ENCODE assay signal across 23 mouse cellular contexts in genomic region chr4:115748181-115748580, GRCm38 (mm10). TPM values are rescaled to one million over a fixed set of nuclear protein-coding genes. Genes with fewer than 3 reads are reported as not detected.
"Had no signal": no experiment of that assay in that cellular context is flagged by ENCODE, and none has a peak within 500 bp of the region (broad histone marks: within the 10 kb centered on the region; RNA-seq: fewer than 3 reads in every experiment).

No protein-coding gene starts in this region.

- H3K27ac ChIP-seq: liver, embryonic 15.5 days; lung, embryonic 15.5 days; macrophage; midbrain, embryonic 13.5 days; midbrain, embryonic 15.5 days; neural tube, embryonic 12.5 days; stomach, embryonic 15.5 days; stomach, postnatal 0 days had no signal

- DNase-seq: liver, postnatal 0 days; lung, adult 2 months; lung, postnatal 14 days; lung, postnatal 36 days; right cerebral cortex, adult 18-20 months; right cerebral cortex, postnatal 25 days; right cerebral cortex, postnatal 4 days; thymus, adult 18-20 months; thymus, postnatal 14 days; thymus, postnatal 4 days had no signal

- H3K4me1 ChIP-seq: lung, embryonic 15.5 days; midbrain, embryonic 13.5 days; midbrain, embryonic 15.5 days; neural tube, embryonic 12.5 days; stomach, embryonic 15.5 days had no signal

- ATAC-seq: liver, postnatal 0 days; lung, postnatal 0 days; midbrain, embryonic 13.5 days; midbrain, embryonic 15.5 days had no signal

- H3K9me3 ChIP-seq: liver, embryonic 15.5 days; lung, embryonic 15.5 days; megakaryocyte, embryonic 14.5 days; midbrain, embryonic 13.5 days; midbrain, embryonic 15.5 days; neural tube, embryonic 12.5 days; stomach, embryonic 15.5 days had no signal

- H3K9ac ChIP-seq: liver, embryonic 15.5 days; liver, postnatal 0 days; lung, embryonic 15.5 days; midbrain, embryonic 13.5 days; midbrain, embryonic 15.5 days; neural tube, embryonic 12.5 days; stomach, embryonic 15.5 days had no signal

- H3K4me3 ChIP-seq: liver, embryonic 15.5 days; lung, embryonic 15.5 days; megakaryocyte, embryonic 14.5 days; midbrain, embryonic 13.5 days; midbrain, embryonic 15.5 days; neural tube, embryonic 12.5 days; stomach, embryonic 15.5 days had no signal

- H3K27me3 ChIP-seq: liver, embryonic 15.5 days; lung, embryonic 15.5 days; megakaryocyte, embryonic 14.5 days; midbrain, embryonic 13.5 days; midbrain, embryonic 15.5 days; neural tube, embryonic 12.5 days; stomach, embryonic 15.5 days had no signal

- H3K4me2 ChIP-seq: liver, embryonic 15.5 days; lung, embryonic 15.5 days; midbrain, embryonic 11.5 days; midbrain, embryonic 13.5 days; midbrain, embryonic 15.5 days; neural tube, embryonic 12.5 days; stomach, embryonic 15.5 days had no signal

RNA-seq across cellular contexts. Expression of gene Tex38, which starts 32.6 kb away (rescaled TPM):
- total RNA-seq: megakaryocyte progenitor cell, adult 5-6 weeks; monocyte, adult 5-6 weeks had no signal
- polyA plus RNA-seq: liver, embryonic 15.5 days; macrophage; midbrain, embryonic 11.5 days had no signal
